Mouse (Mus musculus): Measurements from ENCODE around the gene Ttll1. TPM values are rescaled to one million over a fixed set of nuclear protein-coding genes. Genes with fewer than 3 reads are reported as not detected.
A peak's percentile ranks its signal among the peaks of the same experiment; 100 is the strongest.

Ttll1 gene
- polyA plus RNA-seq, 1 experiment from 2014 or later = 6.0 TPM

DNA sequence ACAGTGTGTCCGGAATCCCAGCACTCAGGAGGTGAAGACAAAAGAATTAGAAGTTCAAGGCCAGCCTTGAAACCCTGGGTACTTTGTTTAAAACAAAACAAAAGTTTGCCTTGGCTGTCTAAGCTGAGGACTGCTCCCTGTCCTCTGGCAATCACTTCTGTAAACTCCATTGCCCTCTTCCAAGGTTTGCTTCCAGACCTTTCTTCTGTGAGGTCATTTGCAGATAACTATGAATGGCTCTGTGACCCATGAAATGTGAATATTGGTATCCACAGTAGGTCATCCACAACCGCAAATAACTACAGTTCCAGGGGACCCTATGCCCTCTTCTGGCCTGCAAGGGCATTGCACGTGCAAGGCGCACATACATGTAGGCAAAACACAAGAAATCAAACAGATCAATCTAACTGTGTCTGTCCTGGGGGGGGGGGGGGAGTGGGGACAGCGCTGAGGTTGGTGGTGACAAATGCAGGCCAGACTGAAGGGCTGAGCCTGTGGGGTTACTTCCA is 21.3 kb upstream of the Ttll1 start:
- H3K9ac ChIP-seq (ENCODE audit: low read depth, low read length) = no peak overlapping the region
- 89% methylated on average over 5 of the region's 5 CpGs for WGBS

DNA sequence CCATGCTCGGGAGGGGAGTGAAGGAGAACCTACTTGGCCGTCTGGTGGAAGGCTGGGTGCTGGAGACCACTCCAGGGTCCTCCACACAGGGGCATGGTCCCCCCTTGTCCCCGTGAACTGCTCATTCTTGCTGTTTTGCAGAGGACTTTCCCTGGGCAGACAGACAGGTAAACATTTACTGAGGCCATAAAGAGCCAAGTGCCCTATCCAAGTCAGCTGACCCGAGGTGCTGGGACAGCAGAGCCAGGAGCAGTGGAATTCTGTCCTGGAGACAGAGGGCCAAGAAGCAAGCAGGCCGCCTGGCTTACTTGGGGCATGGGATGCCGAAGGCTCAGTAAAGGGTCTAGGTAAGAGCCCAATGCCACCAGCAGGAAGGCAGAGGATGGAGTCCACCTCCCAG is 20.0 kb upstream of the Ttll1 start:
- peaks cover 19% of the 10 kb centered on the region; the same call in 1 of the 2 replicates for H3K27me3 ChIP-seq (replicated peaks; ENCODE audit: control insufficient read depth, insufficient read depth, low read length)
- 52% methylated on average over 6 of the region's 6 CpGs for WGBS
- H3K9ac ChIP-seq (ENCODE audit: low read depth, low read length) = no peak overlapping the region
- H3K9me3 ChIP-seq (ENCODE audit: control insufficient read depth) = no peaks in the 10 kb centered on the region
- 0 out of 2 replicates have a peak, but pooled peaks cover 2% of the 10 kb centered on the region for H3K4me1 ChIP-seq (replicated peaks; ENCODE audit: control insufficient read depth, insufficient read depth, low read length)
- no peak overlapping the region; the same call in 1 of the 2 replicates for H3K27ac ChIP-seq (ENCODE audit: low read depth, low read length)
- no peaks in the 10 kb centered on the region for H3K36me3 ChIP-seq (ENCODE audit: control insufficient read depth, insufficient read depth)
- no peak overlapping the region for H3K4me2 ChIP-seq (replicated peaks; ENCODE audit: low read depth)
- ATAC-seq = no peak
- no peak for TF ChIP-seq CTCF (IDR thresholded peaks at IDR 0.05; ENCODE audit: low read depth)
- no peak overlapping the region for H3K4me3 ChIP-seq (ENCODE audit: low read depth, low read length)

More for the DNA sequence above, 21.3 kb upstream of the Ttll1 start:
- no peaks in the 10 kb centered on the region for H3K36me3 ChIP-seq (ENCODE audit: control insufficient read depth, insufficient read depth)
- ATAC-seq = no peak
- H3K4me1 ChIP-seq (replicated peaks; ENCODE audit: control insufficient read depth, insufficient read depth, low read length) = no peaks in the 10 kb centered on the region
- TF ChIP-seq CTCF (IDR thresholded peaks at IDR 0.05; ENCODE audit: low read depth) = peak; percentile 52
- H3K4me2 ChIP-seq (replicated peaks; ENCODE audit: low read depth) = no peak overlapping the region
- no peaks in the 10 kb centered on the region for H3K9me3 ChIP-seq (ENCODE audit: control insufficient read depth)
- H3K4me3 ChIP-seq (ENCODE audit: low read depth, low read length) = no peak overlapping the region
- H3K27me3 ChIP-seq (replicated peaks; ENCODE audit: control insufficient read depth, insufficient read depth, low read length) = peaks cover 8% of the 10 kb centered on the region; the same call in 1 of the 2 replicates
- H3K27ac ChIP-seq (ENCODE audit: low read depth, low read length) = no peak overlapping the region

DNA sequence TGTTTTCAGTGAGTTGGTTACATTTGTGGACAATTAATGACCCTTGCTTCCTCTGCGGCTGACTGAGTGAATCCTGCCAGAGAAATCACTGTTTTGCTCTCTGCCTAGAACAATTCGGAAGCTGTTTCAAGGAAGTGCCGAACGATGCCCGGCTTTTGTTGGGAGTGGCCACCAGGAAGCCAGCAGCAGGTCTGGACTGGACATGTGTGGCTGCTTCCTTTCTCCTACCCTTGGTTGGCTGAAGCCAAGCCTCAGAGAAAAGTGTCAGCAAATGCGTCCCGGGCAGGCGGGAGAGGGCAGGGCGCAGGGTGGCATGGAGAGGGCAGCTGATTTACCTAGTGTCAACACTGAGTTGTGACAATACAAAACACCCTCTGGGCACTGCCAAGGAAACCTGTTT is 19.5 kb upstream of the Ttll1 start:
- Histone ChIP-seq H3K27me3 (replicated peaks; ENCODE audit: control insufficient read depth, insufficient read depth, low read length) (peaks cover 22% of the 10 kb centered on the region; the same call in 1 of the 2 replicates), H3K9me3 (ENCODE audit: control insufficient read depth) (no peaks in the 10 kb centered on the region), H3K4me3 (ENCODE audit: low read depth, low read length) (no peak overlapping the region), H3K9ac (ENCODE audit: low read depth, low read length) (no peak overlapping the region), H3K4me1 (replicated peaks; ENCODE audit: control insufficient read depth, insufficient read depth, low read length) (0 out of 2 replicates have a peak, but pooled peaks cover 2% of the 10 kb centered on the region), H3K36me3 (ENCODE audit: control insufficient read depth, insufficient read depth) (no peaks in the 10 kb centered on the region), H3K27ac (ENCODE audit: low read depth, low read length) (no peak overlapping the region; the same call in 1 of the 2 replicates), H3K4me2 (replicated peaks; ENCODE audit: low read depth) (no peak overlapping the region)
- ATAC-seq = peak; percentile 32; the same call in 1 of the 2 replicates
- TF ChIP-seq CTCF (IDR thresholded peaks at IDR 0.05; ENCODE audit: low read depth) = no peak
- 54% methylated on average over 9 of the region's 9 CpGs for WGBS

DNA sequence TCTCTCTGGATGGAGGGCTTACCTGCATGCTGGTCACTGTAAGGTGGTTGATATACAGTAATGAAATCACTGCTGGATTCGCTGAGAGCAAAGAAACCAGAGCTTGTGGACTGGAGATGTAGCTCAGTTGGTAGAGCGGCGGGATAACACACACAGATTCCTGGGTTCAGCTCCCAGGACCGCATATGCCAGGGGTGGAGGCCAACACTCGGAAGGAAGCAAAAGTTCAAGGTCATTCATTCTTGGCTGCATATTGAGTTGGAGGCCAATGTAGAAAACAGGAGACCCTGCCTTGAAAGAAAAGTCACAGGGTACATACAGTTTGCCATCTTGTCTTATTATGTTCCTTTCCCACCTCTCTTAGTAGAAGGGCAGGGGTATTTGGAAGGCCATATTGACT is 19.1 kb upstream of the Ttll1 start:
- Histone ChIP-seq H3K4me3 (ENCODE audit: low read depth, low read length) (no peak overlapping the region), H3K27ac (ENCODE audit: low read depth, low read length) (no peak overlapping the region), H3K36me3 (ENCODE audit: control insufficient read depth, insufficient read depth) (no peaks in the 10 kb centered on the region), H3K9me3 (ENCODE audit: control insufficient read depth) (no peaks in the 10 kb centered on the region), H3K4me1 (replicated peaks; ENCODE audit: control insufficient read depth, insufficient read depth, low read length) (0 out of 2 replicates have a peak, but pooled peaks cover 2% of the 10 kb centered on the region), H3K9ac (ENCODE audit: low read depth, low read length) (no peak overlapping the region), H3K4me2 (replicated peaks; ENCODE audit: low read depth) (no peak overlapping the region), H3K27me3 (replicated peaks; ENCODE audit: control insufficient read depth, insufficient read depth, low read length) (peaks cover 22% of the 10 kb centered on the region; the same call in 1 of the 2 replicates)
- TF ChIP-seq CTCF (IDR thresholded peaks at IDR 0.05; ENCODE audit: low read depth) = no peak
- WGBS = 79% methylated on average over 5 of the region's 5 CpGs
- ATAC-seq = no peak

DNA sequence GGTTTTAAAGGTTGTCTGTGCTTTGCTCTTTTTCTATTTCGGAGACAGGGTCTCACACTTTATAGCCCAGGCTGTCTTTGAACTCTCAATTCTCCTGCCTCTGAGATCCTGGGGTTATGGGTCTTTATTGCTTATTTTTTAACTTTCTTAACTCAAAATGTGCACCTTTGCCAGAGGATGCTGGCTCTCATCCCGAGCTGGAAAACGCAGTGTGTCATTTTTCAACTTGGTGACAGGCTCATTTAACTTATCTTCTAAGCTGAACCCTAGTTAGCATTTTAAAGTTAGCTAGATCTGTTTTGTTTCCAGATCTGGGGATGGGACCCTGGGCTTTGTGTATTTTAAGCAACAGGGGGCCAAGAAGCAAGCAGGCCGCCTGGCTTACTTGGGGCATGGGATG is 18.2 kb upstream of the Ttll1 start:
- Histone ChIP-seq H3K27me3 (replicated peaks; ENCODE audit: control insufficient read depth, insufficient read depth, low read length) (peaks cover 22% of the 10 kb centered on the region; the same call in 1 of the 2 replicates), H3K36me3 (ENCODE audit: control insufficient read depth, insufficient read depth) (no peaks in the 10 kb centered on the region), H3K9me3 (ENCODE audit: control insufficient read depth) (no peaks in the 10 kb centered on the region), H3K9ac (ENCODE audit: low read depth, low read length) (no peak overlapping the region), H3K4me3 (ENCODE audit: low read depth, low read length) (no peak overlapping the region), H3K4me1 (replicated peaks; ENCODE audit: control insufficient read depth, insufficient read depth, low read length) (0 out of 2 replicates have a peak, but pooled peaks cover 2% of the 10 kb centered on the region), H3K4me2 (replicated peaks; ENCODE audit: low read depth) (no peak overlapping the region), H3K27ac (ENCODE audit: low read depth, low read length) (no peak overlapping the region)
- WGBS = 68% methylated on average over 4 of the region's 4 CpGs
- ATAC-seq = no peak
- TF ChIP-seq CTCF (IDR thresholded peaks at IDR 0.05; ENCODE audit: low read depth) = no peak

DNA sequence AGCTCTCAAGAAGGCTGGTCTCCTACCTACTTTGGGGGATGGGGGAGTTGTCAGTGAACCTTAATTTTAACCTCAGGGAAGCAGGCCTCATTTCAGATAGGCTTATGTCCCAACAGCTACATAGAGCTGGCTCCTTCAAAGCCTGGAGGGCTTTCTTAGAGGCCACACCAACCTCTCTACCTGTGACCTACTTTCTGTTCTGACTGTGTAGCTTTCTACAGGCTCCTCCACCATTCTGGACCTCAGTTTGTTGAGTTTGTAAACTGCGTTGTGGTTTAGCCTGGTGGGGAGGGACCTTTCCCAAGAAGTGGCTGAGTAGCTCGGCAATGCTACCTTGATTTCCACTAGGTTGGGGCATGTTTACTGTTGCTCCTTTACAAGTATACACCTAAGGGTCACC is 17.1 kb upstream of the Ttll1 start:
- no peak for ATAC-seq
- Histone ChIP-seq H3K9me3 (ENCODE audit: control insufficient read depth) (no peaks in the 10 kb centered on the region), H3K4me1 (replicated peaks; ENCODE audit: control insufficient read depth, insufficient read depth, low read length) (0 out of 2 replicates have a peak, but pooled peaks cover 2% of the 10 kb centered on the region), H3K27me3 (replicated peaks; ENCODE audit: control insufficient read depth, insufficient read depth, low read length) (peaks cover 22% of the 10 kb centered on the region; the same call in 1 of the 2 replicates), H3K36me3 (ENCODE audit: control insufficient read depth, insufficient read depth) (no peaks in the 10 kb centered on the region), H3K9ac (ENCODE audit: low read depth, low read length) (no peak overlapping the region), H3K4me3 (ENCODE audit: low read depth, low read length) (peak overlapping the region; percentile 49; the same call in 1 of the 2 replicates), H3K4me2 (replicated peaks; ENCODE audit: low read depth) (peak overlapping the region; percentile 93; the same call in 1 of the 2 replicates), H3K27ac (ENCODE audit: low read depth, low read length) (no peak overlapping the region)
- WGBS = 84% methylated on average over 2 of the region's 2 CpGs
- TF ChIP-seq CTCF (IDR thresholded peaks at IDR 0.05; ENCODE audit: low read depth) = no peak
